Mouse (Mus musculus) forebrain, embryonic 16.5 days (tissue): ENCODE measurements around the gene Rgma. TPM values are rescaled to one million over a fixed set of nuclear protein-coding genes. Genes with fewer than 3 reads are reported as not detected.

Experiments
- ATAC-seq: fragments of 200-750 bp; cut with Nextera tagmentation; 2 replicates; pipeline ENCODE4 v1.8.0; 2017; ENCODE audit warnings: mild to moderate bottlenecking, moderate library complexity
- H3K27ac ChIP-seq: fragments of 300-500 bp; sonication (generic); 2 replicates; pipeline ENCODE4 v1.5.1; 2014; ENCODE audit warnings: low read length, control low read depth
- H3K27me3 ChIP-seq: fragments of 300-500 bp; sonication (generic); replicated peaks from 2 replicates; pipeline ENCODE4 v1.6.1; 2014; ENCODE audit warnings: low read length; ENCODE audit not compliant: control insufficient read depth, insufficient read depth
- H3K36me3 ChIP-seq: fragments of 300-500 bp; sonication (generic); 2 replicates; pipeline ENCODE4 v1.6.1; 2014; ENCODE audit not compliant: control insufficient read depth, insufficient read depth
- H3K4me1 ChIP-seq: fragments of 300-500 bp; sonication (generic); replicated peaks from 2 replicates; pipeline ENCODE4 v1.6.1; 2014; ENCODE audit warnings: low read length; ENCODE audit not compliant: control insufficient read depth, insufficient read depth
- H3K4me2 ChIP-seq: fragments of 300-500 bp; sonication (generic); 2 replicates; pipeline ENCODE4 v1.6.1; 2014; ENCODE audit warnings: mild to moderate bottlenecking, low read length, control low read depth
- H3K4me3 ChIP-seq: fragments of 300-500 bp; sonication (generic); replicated peaks from 2 replicates; pipeline ENCODE4 v1.5.1; 2014; ENCODE audit warnings: mild to moderate bottlenecking, low read length, control low read depth
- H3K9ac ChIP-seq: fragments of 300-500 bp; sonication (generic); replicated peaks from 2 replicates; pipeline ENCODE4 v1.6.1; 2014; ENCODE audit warnings: low read depth, low read length, control low read depth
- H3K9me3 ChIP-seq: fragments of 300-500 bp; sonication (generic); 2 replicates; pipeline ENCODE4 v1.6.1; 2016; ENCODE audit warnings: low read length; ENCODE audit not compliant: control insufficient read depth
- WGBS: fragments of 180-500 bp; shearing (Covaris S2); extraction: QIAGEN DNeasy Blood & Tissue Kit; methylation state at CpG from one replicate; pipeline ENCODE4 v1.1.7; 2014; 5-methylcytosine and 5-hydroxymethylcytosine counted together
- polyA plus RNA-seq: library from polyadenylated mRNA; unstranded; fragments of >200 nt; fragmentation: Nextera tagmentation; extraction: Ambion mirVana; gene quantifications from 2 replicates; pipeline ENCODE4 v1.2.1, GENCODE M21; 2015

The Rgma gene
- polyA plus RNA-seq, 1 experiment from 2014 or later: 22.2 TPM

DNA sequence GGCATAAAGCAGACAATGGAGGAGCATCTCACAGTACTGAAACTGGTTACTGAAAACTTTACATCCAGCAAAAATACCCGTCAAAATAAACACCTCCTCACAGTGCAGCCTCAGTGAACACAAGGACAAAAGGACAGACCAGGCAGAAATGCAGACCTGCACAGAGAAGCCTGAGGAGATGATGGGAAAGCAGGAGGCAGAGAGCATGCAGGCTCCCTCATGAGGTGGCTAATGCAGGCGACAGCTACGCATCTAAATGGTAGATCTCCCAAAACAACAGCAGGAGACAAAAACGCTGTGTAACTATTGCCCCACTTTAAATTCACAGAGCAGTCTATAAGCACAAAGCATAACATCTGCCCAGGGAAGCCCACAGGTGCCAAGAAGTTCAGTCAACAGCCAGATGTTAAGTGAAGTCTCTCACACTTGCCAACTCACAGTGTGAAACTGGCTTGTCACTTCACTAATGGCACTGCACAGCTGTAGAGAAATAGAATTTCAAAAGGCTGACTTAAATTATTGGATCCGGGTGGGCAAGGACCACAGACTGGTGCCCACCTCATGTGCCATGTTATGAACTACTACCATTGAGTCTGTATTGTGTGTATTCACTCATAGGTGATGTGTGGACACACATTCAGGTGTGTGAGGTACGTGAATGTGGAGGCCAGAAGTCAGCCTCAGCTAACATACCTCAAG is 58.5 kb downstream of the Rgma start:
- peak; percentile 31; the same call in 1 of the 2 replicates for ATAC-seq
- no peaks in the 10 kb centered on the region for H3K27me3 ChIP-seq
- H3K36me3 ChIP-seq: peaks cover 35% of the 10 kb centered on the region
- H3K4me1 ChIP-seq: no peaks in the 10 kb centered on the region
- no peak overlapping the region for H3K4me2 ChIP-seq
- no peak overlapping the region for H3K27ac ChIP-seq
- H3K9ac ChIP-seq: no peak overlapping the region
- 71% methylated on average over 6 of the region's 6 CpGs for whole genome bisulfite sequencing
- H3K9me3 ChIP-seq: no peaks in the 10 kb centered on the region
- H3K4me3 ChIP-seq: no peak overlapping the region

DNA sequence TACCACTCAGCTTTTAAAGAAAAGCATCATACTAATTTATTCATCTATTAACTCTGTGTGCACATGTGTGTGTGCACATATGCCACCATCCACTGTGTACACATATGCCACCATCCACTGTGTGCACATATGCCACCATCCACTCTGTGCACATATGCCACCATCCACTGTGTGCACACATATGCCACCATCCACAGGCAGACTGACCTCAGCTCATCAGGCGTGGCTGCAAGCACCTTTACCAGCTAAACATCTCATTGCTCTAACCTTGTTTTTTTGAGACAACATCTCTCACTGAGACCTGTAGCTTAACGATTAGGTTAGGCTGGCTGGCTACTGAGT is 59.0 kb downstream of the Rgma start:
- WGBS: 86% methylated on average over 2 of the region's 2 CpGs
- ATAC-seq: peak; percentile 47; the same call in 1 of the 2 replicates
- no peak overlapping the region for H3K27ac ChIP-seq

DNA sequence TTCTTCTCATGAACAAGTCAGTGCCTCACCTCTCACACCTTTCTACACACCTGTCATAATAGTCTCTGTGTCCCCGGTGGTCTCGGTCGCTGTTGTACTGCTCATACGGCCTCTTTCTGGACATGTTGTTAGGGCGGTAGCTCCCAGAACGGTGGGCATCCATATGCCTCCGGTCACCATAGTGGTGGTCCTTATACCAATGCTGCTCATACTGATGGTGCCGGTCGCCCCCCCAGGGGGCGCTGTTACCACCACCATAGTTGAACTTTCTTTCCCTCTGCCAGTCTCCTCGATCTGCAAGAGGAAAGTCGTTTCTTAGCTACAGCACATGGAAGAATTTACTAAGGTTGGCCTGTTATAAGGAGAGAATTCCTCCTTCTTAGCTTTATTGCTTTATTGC is 60.4 kb downstream of the Rgma start:
- Histone ChIP-seq H3K27ac (no peak overlapping the region), H3K9me3 (no peaks in the 10 kb centered on the region), H3K27me3 (no peaks in the 10 kb centered on the region), H3K4me2 (no peak overlapping the region), H3K9ac (no peak overlapping the region), H3K4me3 (no peak overlapping the region), H3K4me1 (no peaks in the 10 kb centered on the region), H3K36me3 (peaks cover 44% of the 10 kb centered on the region)
- WGBS: 73% methylated on average over 12 of the region's 12 CpGs
- ATAC-seq: no peak

More for the DNA sequence above, 59.0 kb downstream of the Rgma start:
- no peak overlapping the region for H3K4me2 ChIP-seq
- H3K4me3 ChIP-seq: no peak overlapping the region
- no peak overlapping the region for H3K9ac ChIP-seq
- H3K36me3 ChIP-seq: peaks cover 36% of the 10 kb centered on the region
- no peaks in the 10 kb centered on the region for H3K27me3 ChIP-seq
- H3K4me1 ChIP-seq: no peaks in the 10 kb centered on the region
- H3K9me3 ChIP-seq: no peaks in the 10 kb centered on the region

DNA sequence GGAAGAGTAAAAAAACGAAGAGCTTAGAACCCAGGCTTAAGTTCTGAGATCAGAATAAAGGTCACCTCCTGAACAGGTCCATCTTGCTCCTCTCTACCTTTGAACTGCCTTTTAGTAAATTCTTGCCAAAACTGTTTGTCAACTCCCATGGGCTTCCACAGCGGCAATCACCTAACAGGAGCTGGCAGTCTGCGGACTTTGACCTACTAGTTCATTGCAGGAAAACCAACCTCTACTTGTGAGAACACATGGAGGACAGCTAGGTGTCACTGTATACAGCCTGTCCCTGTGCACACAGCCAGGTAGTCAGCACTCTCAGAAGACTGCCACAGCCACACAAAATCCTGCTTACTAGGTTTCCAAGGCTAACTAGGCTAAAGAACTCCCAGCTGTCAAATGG is 66.5 kb downstream of the Rgma start:
- 96% methylated on average over 3 of the region's 3 CpGs for WGBS
- Histone ChIP-seq H3K4me1 (no peaks in the 10 kb centered on the region), H3K9me3 (no peaks in the 10 kb centered on the region), H3K27me3 (no peaks in the 10 kb centered on the region), H3K36me3 (peaks cover 80% of the 10 kb centered on the region), H3K4me2 (no peak overlapping the region), H3K27ac (no peak overlapping the region), H3K9ac (no peak overlapping the region), H3K4me3 (no peak overlapping the region)
- no peak for ATAC-seq

DNA sequence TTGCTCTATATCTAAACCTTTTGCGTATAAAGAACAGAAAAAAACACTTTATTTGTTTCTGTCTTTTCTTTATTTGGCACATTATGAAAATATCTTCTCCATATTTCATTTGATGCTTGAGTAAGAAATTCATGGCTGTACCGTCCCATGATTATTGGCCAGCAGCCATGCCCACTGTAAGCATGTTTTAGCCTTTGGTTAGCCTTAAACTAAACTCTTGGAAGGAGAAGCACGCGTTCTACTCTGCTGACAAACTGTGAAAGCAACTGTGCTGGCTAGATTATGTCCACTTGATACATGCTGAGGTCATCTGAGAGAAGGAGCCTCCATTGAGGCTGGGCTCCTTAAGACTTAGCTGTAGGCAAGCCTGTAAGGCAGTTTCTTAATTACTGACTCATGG is 66.9 kb downstream of the Rgma start:
- no peaks in the 10 kb centered on the region for H3K9me3 ChIP-seq

DNA sequence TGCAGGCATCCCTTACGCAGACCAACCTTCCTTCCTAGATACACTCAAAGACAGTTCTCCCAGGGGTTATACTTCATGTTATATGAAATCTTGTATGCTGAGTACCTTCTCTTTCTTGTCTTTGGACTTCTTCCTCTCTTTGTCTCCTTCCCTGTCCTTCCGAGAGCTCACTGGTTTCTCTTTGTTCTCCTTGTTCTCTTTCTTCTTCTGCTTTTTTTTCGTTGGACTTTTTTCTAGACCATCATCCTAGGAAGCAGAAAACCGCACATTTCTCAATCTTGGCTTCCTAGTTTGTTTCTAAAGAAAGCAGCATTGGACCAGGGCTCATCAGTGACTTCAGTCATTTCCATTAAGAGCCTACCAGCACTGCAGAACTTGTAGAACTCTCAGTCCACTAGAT is 76.3 kb downstream of the Rgma start:
- no peak overlapping the region for H3K4me3 ChIP-seq
- H3K4me2 ChIP-seq: no peak overlapping the region
- no peaks in the 10 kb centered on the region for H3K9me3 ChIP-seq
- WGBS: 88% methylated on average over 4 of the region's 4 CpGs
- H3K9ac ChIP-seq: no peak overlapping the region
- no peaks in the 10 kb centered on the region for H3K4me1 ChIP-seq
- H3K27ac ChIP-seq: no peak overlapping the region
- peaks cover 64% of the 10 kb centered on the region for H3K36me3 ChIP-seq
- no peak for ATAC-seq
- H3K27me3 ChIP-seq: no peaks in the 10 kb centered on the region

More for the DNA sequence above, 66.9 kb downstream of the Rgma start:
- Histone ChIP-seq H3K27ac (no peak overlapping the region), H3K4me3 (no peak overlapping the region), H3K4me2 (no peak overlapping the region), H3K4me1 (no peaks in the 10 kb centered on the region), H3K36me3 (peaks cover 83% of the 10 kb centered on the region), H3K27me3 (no peaks in the 10 kb centered on the region), H3K9ac (no peak overlapping the region)
- ATAC-seq: no peak
- WGBS: 98% methylated on average over 4 of the region's 4 CpGs

DNA sequence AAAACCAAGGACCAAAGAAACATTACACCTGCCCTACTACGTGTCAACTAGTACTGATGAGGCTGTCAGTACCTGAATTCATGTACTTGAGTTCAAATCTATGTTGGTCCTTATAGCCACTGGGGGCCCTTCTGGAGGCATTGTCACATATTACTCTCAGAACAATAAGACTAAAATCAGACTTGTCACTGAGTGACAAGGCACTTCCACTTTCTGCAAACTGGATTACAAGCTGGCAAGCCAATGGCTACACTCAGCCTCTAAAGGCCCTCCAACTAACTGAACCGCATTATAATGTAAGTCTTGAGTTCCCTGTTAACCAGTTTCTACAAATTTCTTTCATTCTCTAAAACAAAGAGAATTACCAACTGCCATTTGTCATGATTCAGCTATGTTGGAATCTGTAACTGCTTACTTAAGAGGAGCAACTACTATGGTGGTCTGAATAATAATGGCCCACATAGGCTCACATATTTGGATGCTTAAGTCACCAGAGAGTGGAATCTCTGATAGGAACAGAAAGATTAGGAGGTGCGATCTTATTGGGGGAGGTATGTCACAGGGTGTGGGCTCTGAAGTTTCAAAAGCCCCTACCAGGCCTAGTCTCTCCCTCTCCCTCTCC is 77.0 kb downstream of the Rgma start:
- Histone ChIP-seq H3K9ac (no peak overlapping the region), H3K9me3 (no peaks in the 10 kb centered on the region), H3K4me2 (no peak overlapping the region), H3K4me1 (no peaks in the 10 kb centered on the region), H3K27ac (no peak overlapping the region), H3K4me3 (no peak overlapping the region), H3K27me3 (no peaks in the 10 kb centered on the region), H3K36me3 (peaks cover 59% of the 10 kb centered on the region)
- 80% methylated on average over 3 of the region's 3 CpGs for WGBS
- ATAC-seq: no peak

DNA sequence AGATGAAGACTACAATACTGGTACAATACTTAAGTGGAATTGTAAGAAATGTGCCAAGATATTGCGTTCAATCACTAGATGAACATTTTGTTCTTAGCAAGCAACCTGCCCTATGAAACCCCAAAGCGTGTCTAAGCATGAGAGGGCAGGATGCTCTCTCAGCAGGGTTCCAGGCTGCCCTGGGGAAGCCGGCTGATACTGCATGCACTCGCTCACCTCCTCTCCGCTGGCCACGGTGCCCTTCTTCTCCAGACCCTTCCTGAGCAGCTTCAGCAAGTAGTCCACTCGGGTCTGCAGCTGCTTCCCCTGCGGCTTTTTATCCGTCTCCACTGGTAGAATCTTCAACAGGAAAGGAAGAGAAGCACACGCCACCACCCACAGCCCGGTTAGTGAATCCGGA is 78.8 kb downstream of the Rgma start:
- no peak overlapping the region for H3K4me3 ChIP-seq
- H3K4me1 ChIP-seq: no peaks in the 10 kb centered on the region
- no peaks in the 10 kb centered on the region for H3K9me3 ChIP-seq
- no peak overlapping the region for H3K4me2 ChIP-seq
- 82% methylated on average over 12 of the region's 12 CpGs for WGBS
- H3K36me3 ChIP-seq: peaks cover 43% of the 10 kb centered on the region
- no peak overlapping the region for H3K9ac ChIP-seq
- ATAC-seq: no peak
- no peak overlapping the region for H3K27ac ChIP-seq
- H3K27me3 ChIP-seq: no peaks in the 10 kb centered on the region

DNA sequence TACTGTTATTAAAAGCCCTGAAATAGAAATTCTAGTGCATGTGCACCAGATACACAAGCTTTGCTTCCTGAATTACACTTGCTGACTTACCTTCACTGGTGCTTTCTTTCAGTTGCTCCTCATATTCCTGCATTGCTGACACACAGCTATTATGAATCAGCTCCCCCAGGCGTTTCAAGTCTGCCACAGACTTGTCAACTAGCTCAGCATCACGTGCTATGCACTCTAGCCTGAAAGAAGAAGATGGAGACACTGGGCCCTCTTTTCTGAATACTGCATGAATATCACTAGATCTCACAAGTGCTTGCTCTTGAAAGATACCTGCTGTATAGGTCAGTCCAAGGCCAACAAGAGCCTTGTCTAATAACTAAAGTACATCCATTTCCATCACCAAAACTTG is 88.2 kb downstream of the Rgma start:
- 89% methylated on average over 2 of the region's 2 CpGs for WGBS

More for the DNA sequence above, 88.2 kb downstream of the Rgma start:
- H3K27ac ChIP-seq: no peak overlapping the region
- no peak for ATAC-seq
- H3K9ac ChIP-seq: no peak overlapping the region
- H3K36me3 ChIP-seq: peaks cover 58% of the 10 kb centered on the region
- H3K9me3 ChIP-seq: no peaks in the 10 kb centered on the region
- no peak overlapping the region for H3K4me3 ChIP-seq
- no peaks in the 10 kb centered on the region for H3K27me3 ChIP-seq
- no peak overlapping the region for H3K4me2 ChIP-seq
- H3K4me1 ChIP-seq: no peaks in the 10 kb centered on the region
